Mouse (Mus musculus) G1E-ER4 (cell line): ENCODE measurements around the gene Cfap77. TPM values are rescaled to one million over a fixed set of nuclear protein-coding genes. Genes with fewer than 3 reads are reported as not detected.

Experiments used
- GATA1 ChIP-seq: IDR thresholded peaks from one replicate; pipeline ENCODE4 v1.8.0; 2012; ENCODE audit warnings: low read length, inconsistent platforms
- polyA plus RNA-seq: library from polyadenylated mRNA; stranded (reverse); fragments of >175 nt; gene quantifications from 2 replicates; pipeline ENCODE4 v1.2.3, GENCODE M21; 2012

Cfap77 gene
- polyA plus RNA-seq, 1 experiment = 0.81 TPM

DNA sequence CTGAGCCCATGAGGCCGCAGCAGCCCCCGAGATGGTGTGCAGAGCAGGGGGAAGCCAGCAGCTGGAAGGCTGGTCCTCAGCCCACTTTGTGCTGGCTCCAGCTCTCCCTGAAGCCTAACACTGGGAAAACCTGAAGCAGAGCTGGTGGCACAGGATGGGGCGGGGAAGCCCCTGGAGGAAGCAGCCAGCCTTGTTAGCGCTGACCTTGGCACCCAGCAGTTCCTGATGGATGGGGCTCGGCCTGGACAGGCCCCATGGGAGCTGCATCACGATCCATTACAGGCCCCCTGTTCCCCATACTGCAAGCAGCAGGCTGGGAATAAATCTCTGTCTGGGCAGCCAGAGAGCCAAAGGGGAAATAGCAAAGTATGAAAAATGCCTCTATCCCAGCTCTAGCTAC lies 80.3 kb downstream of the Cfap77 start:
- TF ChIP-seq GATA1 = no peak

DNA sequence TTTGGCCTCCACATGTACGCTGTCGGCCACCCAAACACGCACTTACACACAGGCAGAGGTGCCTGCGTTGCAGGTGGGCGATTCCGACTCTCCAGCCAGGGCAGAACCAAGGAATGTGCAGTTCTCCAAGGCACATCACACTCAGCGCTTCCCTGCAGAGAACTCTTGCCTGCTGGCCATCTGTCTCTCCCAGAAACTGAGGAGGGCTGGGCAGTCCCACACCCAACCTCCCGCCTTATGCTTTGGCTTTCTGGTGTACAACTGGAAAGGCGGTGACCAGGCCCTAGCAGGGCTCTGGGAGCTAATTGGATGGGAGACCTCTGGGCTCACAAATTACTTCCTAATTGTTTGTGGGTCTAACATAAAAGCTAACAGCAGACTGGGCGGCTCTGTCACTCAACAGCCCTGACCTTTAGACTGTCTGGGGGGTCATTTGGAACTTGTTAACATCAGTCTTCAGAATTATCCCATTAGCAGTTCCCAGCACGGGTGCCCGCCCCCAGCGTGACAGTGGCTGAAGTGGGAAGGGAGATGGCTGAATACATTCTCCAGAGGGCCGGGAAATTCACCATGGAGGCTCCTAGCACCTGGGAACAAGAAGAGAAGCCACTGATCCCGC lies 80.9 kb downstream of the Cfap77 start:
- TF ChIP-seq GATA1 = no peak

DNA sequence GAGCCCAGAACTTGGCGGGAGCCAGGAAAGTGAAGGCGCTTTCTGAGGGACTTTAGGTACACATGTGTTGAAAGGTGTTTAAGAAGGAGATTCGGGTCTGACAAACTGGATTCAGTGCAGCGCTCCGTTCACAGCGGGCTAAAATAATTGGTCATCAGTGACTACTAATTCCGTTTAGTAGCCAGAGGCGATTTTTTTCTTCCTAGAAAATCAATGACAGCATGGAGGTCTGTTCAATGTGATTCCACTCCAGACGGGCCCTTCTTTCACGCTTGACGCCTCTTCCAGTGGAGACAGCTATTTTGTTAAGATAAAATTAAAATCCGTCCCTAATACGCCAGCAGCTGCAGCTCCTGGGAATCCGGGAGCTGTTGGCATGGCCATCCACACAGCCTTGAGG lies 84.4 kb downstream of the Cfap77 start:
- no peak for TF ChIP-seq GATA1

DNA sequence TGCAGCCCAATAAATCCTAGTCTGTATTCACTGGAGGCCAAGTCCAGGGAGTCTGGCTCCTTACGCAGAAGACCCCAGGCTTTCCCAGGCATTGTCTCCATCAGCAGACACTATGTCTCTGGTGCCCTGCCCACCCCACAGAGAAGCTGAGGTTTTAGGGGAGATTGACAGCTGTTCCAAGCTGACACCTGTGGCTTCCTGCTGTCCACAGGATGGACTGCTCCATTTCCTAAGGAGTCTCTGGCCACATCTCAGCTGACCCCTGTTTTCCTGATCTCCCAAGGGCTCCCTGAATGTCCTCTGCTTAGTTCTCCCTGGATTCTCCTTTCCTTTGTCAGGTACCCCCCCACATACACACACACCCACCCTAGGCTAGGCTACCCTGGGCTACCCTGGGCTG lies 86.6 kb downstream of the Cfap77 start:
- no peak for TF ChIP-seq GATA1

DNA sequence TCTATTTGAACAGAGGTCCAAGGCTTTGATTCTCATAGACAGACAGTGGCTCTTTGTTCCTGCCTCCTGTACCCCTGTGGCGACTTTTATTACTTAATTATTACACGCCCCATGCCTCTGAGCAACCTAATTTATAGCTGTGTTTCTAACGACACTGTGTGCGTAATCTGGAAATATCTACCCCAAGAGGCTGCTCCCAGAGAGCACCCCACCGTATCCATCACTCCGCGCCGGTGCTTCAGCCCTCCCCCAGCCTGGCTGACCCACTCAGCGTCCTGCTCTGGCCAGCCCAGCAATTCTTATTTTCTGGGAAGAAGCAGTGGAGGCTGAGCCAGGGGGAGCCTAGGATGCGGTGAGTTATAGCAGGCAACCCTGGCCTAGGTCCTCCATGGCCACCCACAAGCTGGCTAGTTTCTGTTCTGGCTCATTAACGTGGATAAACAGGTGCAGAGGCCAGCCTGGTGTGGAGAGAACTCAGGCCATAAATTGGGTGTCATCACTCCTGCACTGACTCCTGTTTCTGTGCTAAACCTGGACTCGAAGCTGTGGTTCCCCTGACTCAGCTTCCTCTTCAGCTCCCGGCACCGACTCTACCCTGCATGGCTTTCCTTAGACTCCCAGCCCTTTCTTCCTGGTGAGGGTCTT lies 88.6 kb downstream of the Cfap77 start:
- TF ChIP-seq GATA1 = no peak

DNA sequence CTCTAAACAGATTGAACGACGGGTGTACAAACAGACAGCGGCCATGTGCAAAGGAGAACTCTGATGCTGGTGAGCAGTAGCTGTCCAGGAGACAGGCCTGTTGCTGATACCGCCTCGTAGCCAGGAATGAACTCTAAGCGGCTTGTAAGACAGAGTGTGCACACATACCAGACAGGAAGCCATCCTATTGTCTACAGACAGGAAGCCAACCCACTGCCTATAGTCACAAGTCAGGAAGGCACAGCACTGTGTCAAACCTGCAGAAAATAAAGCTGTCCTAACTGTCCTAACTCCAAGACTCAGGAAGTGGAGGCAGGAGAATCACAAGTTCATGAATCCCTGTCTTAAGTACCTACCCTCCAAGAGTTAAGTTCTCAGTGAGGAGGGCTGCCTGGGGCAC lies 91.3 kb downstream of the Cfap77 start:
- TF ChIP-seq GATA1 = no peak

DNA sequence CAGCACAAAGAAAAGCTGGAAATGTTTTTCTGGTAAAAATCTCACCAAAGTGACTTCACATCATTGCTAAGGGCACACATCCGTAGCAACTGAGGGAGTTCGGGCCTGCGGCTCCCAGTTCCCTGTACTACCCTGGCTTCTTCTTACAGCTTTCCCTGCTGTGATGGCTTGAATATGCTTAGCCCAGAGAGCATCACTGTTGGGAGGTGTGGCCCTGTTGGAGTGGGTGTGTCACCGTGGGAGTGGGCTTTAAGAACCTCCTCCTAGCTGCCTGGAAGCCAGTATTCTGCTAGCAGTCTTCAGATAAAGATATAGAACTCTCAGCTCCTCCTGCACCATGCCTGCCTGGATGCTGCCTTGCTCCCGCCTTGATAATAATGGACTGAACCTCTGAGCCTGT lies 93.2 kb downstream of the Cfap77 start:
- no peak for TF ChIP-seq GATA1

DNA sequence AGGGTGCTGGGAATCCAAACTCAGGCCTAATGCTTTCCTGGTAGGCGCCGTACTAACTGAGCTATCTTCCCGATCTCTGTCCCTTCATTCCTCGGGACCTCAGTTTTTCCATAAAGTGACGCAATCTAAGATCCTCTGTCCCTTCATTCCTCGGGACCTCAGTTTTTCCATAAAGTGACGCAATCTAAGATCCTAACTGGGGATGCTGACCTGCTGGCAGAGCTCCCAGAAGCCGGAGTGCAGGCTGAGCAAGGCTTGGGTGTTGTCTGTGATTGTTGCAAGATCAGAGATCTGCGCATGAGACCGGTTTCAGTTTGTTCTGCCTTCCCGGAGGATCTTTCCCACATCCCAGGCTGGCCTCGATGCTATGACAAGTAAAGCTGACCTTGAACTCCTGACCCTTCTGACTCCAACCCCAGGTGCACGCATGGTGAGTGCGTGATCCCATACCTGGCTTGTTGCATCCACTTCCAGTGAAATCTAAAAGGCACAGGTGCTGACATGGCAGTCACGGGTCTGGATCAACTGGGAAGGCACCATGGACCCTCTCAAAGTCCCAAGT lies 93.8 kb downstream of the Cfap77 start:
- TF ChIP-seq GATA1 = no peak

DNA sequence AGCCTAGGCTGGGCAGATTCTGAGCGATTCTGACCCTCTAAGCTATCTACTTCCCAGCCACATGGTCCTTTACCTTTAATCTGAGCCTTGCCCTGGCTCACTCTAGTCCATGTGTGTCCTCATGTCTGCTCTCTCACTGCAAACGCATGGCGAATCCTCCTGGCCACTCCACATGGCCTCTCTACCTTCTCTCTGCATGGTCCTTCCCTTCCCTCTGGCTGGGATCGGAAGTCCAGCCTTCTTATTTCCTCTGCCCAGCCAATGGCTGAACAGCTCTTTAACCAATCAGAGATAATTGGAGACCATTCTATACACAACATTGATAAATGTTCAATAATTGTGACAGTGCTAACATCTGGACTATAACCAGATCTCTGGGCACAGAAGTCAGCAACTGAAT lies 98.0 kb downstream of the Cfap77 start:
- TF ChIP-seq GATA1 = no peak

DNA sequence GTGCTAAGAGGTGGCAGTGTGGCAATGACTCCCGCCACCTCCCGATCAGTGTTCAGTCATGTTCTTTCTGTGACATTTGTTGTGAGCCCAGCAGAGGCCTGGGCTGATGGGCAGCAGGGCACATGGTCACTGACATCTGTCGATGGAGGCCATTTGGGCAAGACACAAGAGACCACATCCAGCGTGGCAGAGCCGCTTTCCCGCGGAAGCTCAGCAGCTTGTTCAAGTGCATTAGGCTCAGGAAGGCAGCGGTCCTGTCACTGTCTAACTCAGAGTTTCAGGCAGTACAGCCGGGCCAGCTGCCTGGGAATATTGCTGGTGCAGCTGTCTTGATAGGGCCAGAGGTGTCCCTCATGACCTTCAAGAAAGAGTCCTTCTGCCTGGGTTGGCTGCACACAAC lies 100.3 kb downstream of the Cfap77 start:
- no peak for TF ChIP-seq GATA1

DNA sequence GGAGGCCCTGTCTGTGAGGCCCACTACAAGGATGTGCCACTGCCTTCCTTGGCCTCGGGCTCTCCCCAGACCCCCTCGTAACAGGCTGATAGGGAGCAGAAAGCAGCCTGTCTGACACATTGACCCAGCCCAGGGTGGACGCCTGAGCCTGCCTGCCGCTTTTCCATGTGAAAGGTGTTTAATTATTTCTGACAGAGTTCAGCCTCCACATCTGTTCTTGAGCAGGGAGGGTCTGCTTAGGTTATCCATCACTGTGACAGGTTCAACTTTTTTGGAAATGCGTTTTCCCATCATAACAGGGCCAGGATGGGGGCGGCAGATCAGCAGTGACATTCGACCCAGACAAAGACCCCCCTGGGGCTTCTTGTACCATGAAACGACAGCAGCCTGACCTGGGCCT lies 101.9 kb downstream of the Cfap77 start:
- TF ChIP-seq GATA1 = no peak

DNA sequence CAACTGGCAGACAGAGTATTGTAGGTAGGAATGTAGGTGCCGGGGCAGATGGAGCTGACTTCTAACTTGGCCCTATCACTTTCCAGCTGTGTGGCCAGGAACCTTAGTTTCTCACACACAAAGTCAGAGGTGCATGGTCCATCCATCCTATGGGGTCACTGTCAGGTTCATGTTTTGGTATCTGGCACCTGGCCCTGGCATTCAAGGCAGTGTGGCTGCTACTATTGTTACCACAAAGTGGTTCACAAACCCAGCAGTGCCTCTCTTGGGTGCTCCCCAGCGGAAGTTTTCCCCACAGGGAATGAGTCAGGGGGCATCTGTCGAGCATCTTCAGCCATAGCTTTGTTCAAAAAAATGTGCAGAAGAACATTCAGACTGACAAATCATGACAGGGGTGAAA lies 108.6 kb downstream of the Cfap77 start:
- no peak for TF ChIP-seq GATA1

DNA sequence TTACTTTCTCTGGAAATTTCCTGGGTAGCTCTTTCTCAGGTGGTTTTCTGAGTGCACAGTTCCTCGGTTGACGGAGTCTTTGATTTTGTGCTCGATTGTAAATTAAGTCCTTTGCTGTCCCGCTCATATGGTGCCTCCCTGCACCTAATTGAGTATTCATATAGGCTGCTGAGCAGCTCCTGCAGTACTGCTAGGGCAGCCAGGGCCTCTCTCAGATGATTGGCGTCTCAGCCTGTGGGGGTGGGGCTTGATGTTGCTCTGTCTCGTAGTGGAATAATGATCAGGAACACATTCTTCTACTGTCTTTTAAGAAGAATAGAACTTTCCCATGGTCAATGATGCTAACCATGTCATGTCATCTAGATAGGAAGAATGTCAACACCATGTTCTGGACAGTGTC lies 109.5 kb downstream of the Cfap77 start:
- no peak for TF ChIP-seq GATA1

DNA sequence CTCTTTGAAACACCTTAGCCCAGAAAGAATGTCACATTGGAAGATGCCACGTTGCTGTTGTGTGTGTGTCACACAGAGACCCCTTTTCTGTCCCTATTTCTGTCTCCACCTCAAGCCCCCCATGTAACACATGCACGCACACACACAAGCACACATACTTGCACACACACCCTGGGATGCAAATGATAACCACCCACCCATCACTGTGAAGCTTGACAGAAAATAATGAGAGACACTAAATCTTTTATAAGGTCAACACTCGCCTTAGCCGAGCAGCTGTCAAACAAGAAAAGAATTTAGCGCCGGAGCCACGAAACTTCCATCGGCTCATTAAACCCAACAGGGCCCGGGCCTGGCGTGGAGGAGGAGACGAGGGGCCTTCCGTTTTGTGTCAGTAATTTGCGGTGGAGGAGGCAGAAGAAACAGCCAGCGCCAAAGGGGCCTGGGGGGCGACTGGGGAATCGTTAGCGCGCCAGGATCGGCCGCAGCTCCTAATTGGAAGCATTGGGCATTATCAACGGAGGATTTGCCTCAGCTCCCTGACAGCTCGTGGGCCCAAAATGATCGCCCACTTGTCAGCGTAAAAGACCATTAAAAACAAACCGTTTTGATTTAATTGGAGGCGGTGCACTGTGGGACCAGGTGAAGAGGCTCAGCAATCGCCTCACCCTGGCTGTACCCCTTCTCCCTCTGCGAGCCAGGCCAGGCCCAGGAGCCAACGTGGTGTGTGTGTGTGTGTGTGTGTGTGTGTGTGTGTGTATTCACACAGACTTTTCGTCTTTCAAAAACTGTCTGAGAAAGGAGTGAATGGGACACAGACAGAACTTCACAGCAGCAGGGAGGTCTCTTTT lies 111.0 kb downstream of the Cfap77 start:
- TF ChIP-seq GATA1 = no peak

DNA sequence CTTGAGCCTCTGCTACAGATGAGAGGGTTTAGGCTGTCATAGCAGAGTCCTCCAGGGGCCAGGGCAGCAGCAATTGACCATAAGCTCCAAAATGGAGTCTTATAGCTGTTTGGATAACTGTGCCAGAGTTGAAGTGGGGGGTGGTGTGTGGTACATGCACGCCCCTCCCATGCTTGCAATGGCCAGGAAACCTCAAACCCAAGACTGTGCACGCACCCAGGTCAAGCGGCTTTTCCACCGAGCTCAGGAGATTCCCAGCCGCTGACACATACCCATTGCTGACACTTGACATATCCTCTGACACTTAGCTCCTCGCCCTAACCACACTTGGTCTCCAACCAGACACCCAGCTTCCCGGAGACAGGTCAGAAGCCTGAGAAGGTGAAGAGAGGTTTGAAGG lies 115.9 kb downstream of the Cfap77 start:
- no peak for TF ChIP-seq GATA1

DNA sequence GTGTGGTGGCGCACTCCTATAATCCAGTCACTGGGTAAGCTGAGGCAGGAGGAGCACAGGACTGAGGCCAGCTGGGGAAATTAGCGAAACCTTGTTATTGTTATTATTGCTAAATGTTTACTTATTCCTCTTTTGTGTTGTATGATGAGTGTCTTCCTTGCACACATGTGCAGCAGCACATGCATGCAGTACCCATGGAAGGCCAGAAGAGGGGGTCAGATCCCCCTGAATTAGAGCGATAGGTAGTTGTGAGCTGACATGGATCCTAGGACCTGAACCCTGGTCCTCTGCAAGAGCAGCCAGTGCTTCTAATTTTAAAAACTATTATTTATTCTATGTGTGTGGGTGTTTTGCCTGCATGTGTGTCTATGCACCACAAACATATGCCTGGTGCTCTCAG lies 124.3 kb downstream of the Cfap77 start:
- no peak for TF ChIP-seq GATA1
